Mouse (Mus musculus): ENCODE data around the gene Fto. TPM values are rescaled to one million over a fixed set of nuclear protein-coding genes. Genes with fewer than 3 reads are reported as not detected.

Fto gene
- total RNA-seq, 1 experiment: 16.8 TPM

GRCm38 (mm10) chr8:91496000-91496399 lies 182.7 kb downstream of the Fto start:
- Histone ChIP-seq H3K4me3 (ENCODE audit: insufficient read depth in 1 of 2, low read depth in 1 of 2, low read length in 2 of 2, poor library complexity in 1 of 2, severe bottlenecking in 1 of 2) (no peak overlapping the region), H3K9me3 (ENCODE audit: control insufficient read depth, insufficient read depth, low read depth, low read length) (no peaks in the 10 kb centered on the region), H3K27ac (ENCODE audit: insufficient read depth, low read depth, low read length, poor library complexity, severe bottlenecking) (no peak overlapping the region), H3K36me3 (ENCODE audit: control insufficient read depth, insufficient read depth, low read length, poor library complexity, severe bottlenecking) (no peaks in the 10 kb centered on the region), H3K4me1 (ENCODE audit: control insufficient read depth in 2 of 2, insufficient read depth in 2 of 2, low read length in 2 of 2, poor library complexity in 1 of 2) (peaks cover 0 to 16% of the 10 kb centered on the region in 2 experiments; a peak in 2 of 4 replicates), H3K9ac (ENCODE audit: insufficient read depth, low read depth, low read length, poor library complexity, severe bottlenecking) (no peak overlapping the region)
- in situ Hi-C loops (cut with MboI; ENCODE audit: low sequenced_read_pairs in 2 of 2, unreplicated experiment in 2 of 2): no loop called here
- no peak for DNase-seq (ENCODE audit: low read depth, low spot score)
- TF ChIP-seq ZNF384 (IDR thresholded peaks at IDR 0.05; ENCODE audit: low read depth, low read length) (no peak), ZC3H11A (IDR thresholded peaks at IDR 0.05; ENCODE audit: borderline replicate concordance, low read depth, low read length) (no peak), HCFC1 (IDR thresholded peaks at IDR 0.05; ENCODE audit: borderline replicate concordance, insufficient read depth, low read length) (no peak), MAFK (IDR thresholded peaks at IDR 0.05; ENCODE audit: insufficient read depth, low read depth, low read length) (no peak), CHD2 (IDR thresholded peaks at IDR 0.05; ENCODE audit: low read depth, low read length) (no peak)

GRCm38 (mm10) chr8:91496936-91497335 lies 183.6 kb downstream of the Fto start:
- Histone ChIP-seq H3K36me3 (ENCODE audit: control insufficient read depth, insufficient read depth, low read length, poor library complexity, severe bottlenecking) (no peaks in the 10 kb centered on the region), H3K9me3 (ENCODE audit: control insufficient read depth, insufficient read depth, low read depth, low read length) (no peaks in the 10 kb centered on the region), H3K4me3 (ENCODE audit: insufficient read depth in 1 of 2, low read depth in 1 of 2, low read length in 2 of 2, poor library complexity in 1 of 2, severe bottlenecking in 1 of 2) (no peak overlapping the region), H3K27ac (ENCODE audit: insufficient read depth, low read depth, low read length, poor library complexity, severe bottlenecking) (no peak overlapping the region), H3K4me1 (ENCODE audit: control insufficient read depth in 2 of 2, insufficient read depth in 2 of 2, low read length in 2 of 2, poor library complexity in 1 of 2) (peaks cover 0 to 16% of the 10 kb centered on the region in 2 experiments; a peak in 2 of 4 replicates), H3K9ac (ENCODE audit: insufficient read depth, low read depth, low read length, poor library complexity, severe bottlenecking) (no peak overlapping the region)
- DNase-seq (ENCODE audit: low read depth, low spot score): no peak
- TF ChIP-seq HCFC1 (IDR thresholded peaks at IDR 0.05; ENCODE audit: borderline replicate concordance, insufficient read depth, low read length): no peak
- TF ChIP-seq ZNF384 (IDR thresholded peaks at IDR 0.05; ENCODE audit: low read depth, low read length): no peak
- TF ChIP-seq MAFK (IDR thresholded peaks at IDR 0.05; ENCODE audit: insufficient read depth, low read depth, low read length): no peak
- in situ Hi-C loops (cut with MboI; ENCODE audit: low sequenced_read_pairs in 2 of 2, unreplicated experiment in 2 of 2): no loop called here

- H3K9me3 ChIP-seq (ENCODE audit: control insufficient read depth, insufficient read depth, low read depth, low read length): no peaks in the 10 kb centered on the region
- no peaks in the 10 kb centered on the region for H3K36me3 ChIP-seq (ENCODE audit: control insufficient read depth, insufficient read depth, low read length, poor library complexity, severe bottlenecking)
- in situ Hi-C loops (cut with MboI; ENCODE audit: low sequenced_read_pairs in 2 of 2, unreplicated experiment in 2 of 2): no loop called here
- H3K9ac ChIP-seq (ENCODE audit: insufficient read depth, low read depth, low read length, poor library complexity, severe bottlenecking): no peak overlapping the region
- H3K27ac ChIP-seq (ENCODE audit: insufficient read depth, low read depth, low read length, poor library complexity, severe bottlenecking): no peak overlapping the region
- DNase-seq (ENCODE audit: low read depth, low spot score): no peak
- TF ChIP-seq CHD2 (IDR thresholded peaks at IDR 0.05; ENCODE audit: low read depth, low read length) (no peak), MAFK (IDR thresholded peaks at IDR 0.05; ENCODE audit: insufficient read depth, low read depth, low read length) (no peak), HCFC1 (IDR thresholded peaks at IDR 0.05; ENCODE audit: borderline replicate concordance, insufficient read depth, low read length) (no peak), ZNF384 (IDR thresholded peaks at IDR 0.05; ENCODE audit: low read depth, low read length) (no peak), ZC3H11A (IDR thresholded peaks at IDR 0.05; ENCODE audit: borderline replicate concordance, low read depth, low read length) (no peak)
- H3K4me3 ChIP-seq (ENCODE audit: insufficient read depth in 1 of 2, low read depth in 1 of 2, low read length in 2 of 2, poor library complexity in 1 of 2, severe bottlenecking in 1 of 2): no peak overlapping the region
- peaks cover 4 to 23% of the 10 kb centered on the region in 2 experiments for H3K4me1 ChIP-seq (ENCODE audit: control insufficient read depth in 2 of 2, insufficient read depth in 2 of 2, low read length in 2 of 2, poor library complexity in 1 of 2)
Measured at GRCm38 (mm10) chr8:91498611-91499010, 185.3 kb downstream of the Fto start.

DNA sequence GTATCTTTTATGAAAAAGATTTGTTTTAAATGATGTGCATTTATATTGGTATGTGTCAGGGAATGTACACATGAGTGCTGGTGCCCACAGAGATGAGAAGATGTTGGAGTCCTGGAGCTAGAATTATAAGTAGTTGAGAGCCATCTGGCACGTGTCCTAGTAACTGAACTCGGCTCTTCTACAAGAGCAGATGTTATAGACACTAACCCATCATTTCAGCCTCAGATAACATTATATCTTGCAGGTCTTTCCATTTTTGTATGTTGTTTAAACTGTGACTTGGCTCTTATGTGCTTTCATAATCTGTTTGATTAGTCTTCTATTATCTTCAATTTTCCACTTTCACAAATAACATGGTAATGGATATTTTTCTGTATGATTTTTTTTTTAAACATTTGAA lies 186.0 kb downstream of the Fto start:
- H3K4me3 ChIP-seq (ENCODE audit: insufficient read depth in 1 of 2, low read depth in 1 of 2, low read length in 2 of 2, poor library complexity in 1 of 2, severe bottlenecking in 1 of 2): no peak overlapping the region
- no peak overlapping the region for H3K27ac ChIP-seq (ENCODE audit: insufficient read depth, low read depth, low read length, poor library complexity, severe bottlenecking)
- no peak for TF ChIP-seq ZNF384 (IDR thresholded peaks at IDR 0.05; ENCODE audit: low read depth, low read length)
- TF ChIP-seq HCFC1 (IDR thresholded peaks at IDR 0.05; ENCODE audit: borderline replicate concordance, insufficient read depth, low read length): no peak
- TF ChIP-seq ZC3H11A (IDR thresholded peaks at IDR 0.05; ENCODE audit: borderline replicate concordance, low read depth, low read length): no peak
- no peak for TF ChIP-seq CHD2 (IDR thresholded peaks at IDR 0.05; ENCODE audit: low read depth, low read length)
- no peak for TF ChIP-seq MAFK (IDR thresholded peaks at IDR 0.05; ENCODE audit: insufficient read depth, low read depth, low read length)
- no peak overlapping the region for H3K9ac ChIP-seq (ENCODE audit: insufficient read depth, low read depth, low read length, poor library complexity, severe bottlenecking)
- DNase-seq (ENCODE audit: low read depth, low spot score): no peak
- H3K4me1 ChIP-seq (ENCODE audit: control insufficient read depth in 2 of 2, insufficient read depth in 2 of 2, low read length in 2 of 2, poor library complexity in 1 of 2): peaks cover 4 to 25% of the 10 kb centered on the region in 2 experiments
- no peaks in the 10 kb centered on the region for H3K9me3 ChIP-seq (ENCODE audit: control insufficient read depth, insufficient read depth, low read depth, low read length)
- no peaks in the 10 kb centered on the region for H3K36me3 ChIP-seq (ENCODE audit: control insufficient read depth, insufficient read depth, low read length, poor library complexity, severe bottlenecking)
- in situ Hi-C loops (cut with MboI; ENCODE audit: low sequenced_read_pairs in 2 of 2, unreplicated experiment in 2 of 2): no loop called here
